Mouse (Mus musculus): Measurements from ENCODE around the gene Padi2. TPM values are rescaled to one million over a fixed set of nuclear protein-coding genes. Genes with fewer than 3 reads are reported as not detected.
A peak's percentile ranks its signal among the peaks of the same experiment; 100 is the strongest.

Padi2 gene
- polyA plus RNA-seq, 1 experiment from 2014 or later = 1.8 TPM

DNA sequence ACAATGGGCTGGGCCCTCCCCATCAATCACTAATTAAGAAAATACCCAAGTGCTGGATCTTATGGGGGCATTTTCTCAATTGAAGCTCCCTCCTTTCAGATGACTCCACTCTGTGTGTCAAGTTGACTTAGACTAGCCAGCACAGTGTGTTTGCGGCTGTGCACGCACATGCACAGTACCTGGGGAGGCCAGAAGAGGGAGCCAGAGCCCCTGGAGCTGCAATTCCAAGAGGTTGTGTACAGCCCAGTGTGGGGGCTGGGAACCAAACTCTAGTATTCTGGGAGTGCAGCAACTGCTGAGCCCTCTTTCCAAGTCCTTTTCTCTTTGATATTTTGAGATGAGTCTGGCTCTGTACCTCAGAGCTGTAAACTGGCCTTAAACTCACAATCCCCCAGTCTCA lies 75.5 kb downstream of the Padi2 start:
- no peak overlapping the region for H3K4me2 ChIP-seq
- H3K4me1 ChIP-seq = peaks cover 15% of the 10 kb centered on the region
- no peak overlapping the region for H3K9ac ChIP-seq
- no peak overlapping the region for H3K27ac ChIP-seq
- H3K27me3 ChIP-seq = no peaks in the 10 kb centered on the region
- WGBS = 97% methylated on average over 2 of the region's 2 CpGs
- no peaks in the 10 kb centered on the region for H3K9me3 ChIP-seq
- H3K4me3 ChIP-seq = no peak overlapping the region
- H3K36me3 ChIP-seq = peaks cover 41% of the 10 kb centered on the region
- no peak for ATAC-seq (ENCODE audit: insufficient number of reproducible peaks, insufficient read depth, low FRiP score, low TSS enrichment, low read depth)

- no peak for ATAC-seq (ENCODE audit: insufficient number of reproducible peaks, insufficient read depth, low FRiP score, low TSS enrichment, low read depth)
- Histone ChIP-seq H3K27me3 (no peaks in the 10 kb centered on the region), H3K4me1 (peaks cover 22% of the 10 kb centered on the region), H3K27ac (peak overlapping the region; percentile 81), H3K4me2 (no peak overlapping the region), H3K9ac (0 out of 2 replicates have a peak overlapping the region, but pooled peaks have one; percentile 49), H3K9me3 (no peaks in the 10 kb centered on the region), H3K4me3 (no peak overlapping the region), H3K36me3 (peaks cover 29% of the 10 kb centered on the region)
- 53% methylated on average over 4 of the region's 4 CpGs for WGBS
Observed at GRCm38 (mm10) chr4:140982808-140983207, 76.7 kb downstream of the Padi2 start.

- Histone ChIP-seq H3K4me1 (peaks cover 27% of the 10 kb centered on the region), H3K27ac (peak overlapping the region; percentile 81), H3K4me2 (no peak overlapping the region), H3K36me3 (peaks cover 23% of the 10 kb centered on the region), H3K27me3 (no peaks in the 10 kb centered on the region), H3K4me3 (no peak overlapping the region), H3K9me3 (no peaks in the 10 kb centered on the region), H3K9ac (peak overlapping the region; percentile 49)
- peak; percentile 60; the same call in 1 of the 2 replicates for ATAC-seq (ENCODE audit: insufficient number of reproducible peaks, insufficient read depth, low FRiP score, low TSS enrichment, low read depth)
- 7% methylated on average over 9 of the region's 9 CpGs for WGBS
Observed at GRCm38 (mm10) chr4:140983442-140983841, 77.3 kb downstream of the Padi2 start.

DNA sequence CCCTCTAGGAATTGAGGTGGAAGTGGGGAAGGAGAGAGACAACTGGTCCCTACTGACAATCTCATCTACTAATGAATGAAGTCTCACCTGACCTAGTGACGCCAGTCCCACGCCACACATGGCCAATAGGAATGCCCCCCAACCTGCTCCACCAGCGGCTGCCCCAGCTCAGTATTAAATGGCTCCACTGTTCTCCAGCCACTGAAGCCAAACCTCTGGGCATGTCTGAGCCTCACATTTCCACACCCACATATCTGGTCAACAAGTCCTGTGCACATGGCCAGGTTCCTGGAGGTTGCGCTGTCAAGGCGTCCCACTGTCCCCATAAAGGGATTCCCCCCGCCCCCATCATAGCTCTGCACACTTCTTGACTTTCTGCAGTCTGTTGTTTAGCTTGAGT lies 78.4 kb downstream of the Padi2 start:
- Histone ChIP-seq H3K36me3 (peaks cover 12% of the 10 kb centered on the region), H3K27ac (no peak overlapping the region), H3K4me1 (peaks cover 36% of the 10 kb centered on the region), H3K4me3 (no peak overlapping the region), H3K4me2 (no peak overlapping the region), H3K9me3 (no peaks in the 10 kb centered on the region), H3K27me3 (no peaks in the 10 kb centered on the region), H3K9ac (no peak overlapping the region)
- WGBS = 76% methylated on average over 6 of the region's 6 CpGs
- ATAC-seq (ENCODE audit: insufficient number of reproducible peaks, insufficient read depth, low FRiP score, low TSS enrichment, low read depth) = no peak

- no peak for ATAC-seq (ENCODE audit: insufficient number of reproducible peaks, insufficient read depth, low FRiP score, low TSS enrichment, low read depth)
Observed at GRCm38 (mm10) chr4:140986024-140986710, 80.0 kb downstream of the Padi2 start.

DNA sequence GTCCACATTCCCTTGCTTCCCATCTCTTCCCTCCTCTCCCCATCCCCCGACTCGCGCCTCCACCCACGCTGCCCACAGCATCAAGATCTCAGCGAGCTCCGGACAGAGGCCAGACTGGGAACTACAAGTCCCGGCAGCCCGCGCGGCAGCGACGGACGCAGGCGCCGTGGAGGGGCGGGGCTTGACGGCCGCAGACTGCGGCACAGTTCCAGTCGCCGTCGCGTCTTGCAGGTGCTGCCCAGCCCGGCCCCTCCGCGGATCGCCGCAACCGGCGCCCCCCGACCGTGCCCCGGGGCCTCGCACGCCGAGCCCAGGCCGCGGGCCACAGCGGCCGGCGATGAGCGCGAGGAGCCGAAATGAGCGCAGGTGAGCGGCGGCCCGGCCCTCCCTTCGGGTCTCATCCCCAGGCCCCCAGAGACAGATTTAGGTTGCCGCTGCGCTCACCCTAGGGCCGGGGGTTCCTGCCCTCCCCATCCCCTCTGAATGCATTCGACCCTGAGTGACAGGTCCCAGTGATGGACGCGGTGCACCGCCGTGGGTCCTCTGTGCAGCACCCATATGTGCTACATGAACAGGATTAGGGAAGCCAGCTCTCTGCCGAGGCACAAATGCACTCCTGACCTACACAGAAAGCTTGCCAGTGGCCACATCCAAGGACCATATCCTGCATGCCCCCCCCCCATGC lies 80.7 kb downstream of the Padi2 start, which contains the start of gene Atp13a2:
Gene Atp13a2 (plus strand): TSS at position 163 of the 685 bp plus-strand sequence.
- peak; percentile 50; the same call in 1 of the 2 replicates for ATAC-seq (ENCODE audit: insufficient number of reproducible peaks, insufficient read depth, low FRiP score, low TSS enrichment, low read depth)
- Histone ChIP-seq H3K4me2 (peak within 1 kb of the TSS; percentile 89), H3K27me3 (no peaks in the 10 kb centered on the region), H3K4me1 (peaks cover 36% of the 10 kb centered on the region), H3K4me3 (peak within 1 kb of the TSS; percentile 89), H3K27ac (peak within 1 kb of the TSS; percentile 33; the same call in 1 of the 2 replicates), H3K9ac (peak within 1 kb of the TSS; percentile 89), H3K9me3 (no peaks in the 10 kb centered on the region), H3K36me3 (0 out of 2 replicates have a peak, but pooled peaks cover 2% of the 10 kb centered on the region)
- under 1% methylated on average over 54 of the region's 58 CpGs for WGBS

More at GRCm38 (mm10) chr4:140986024-140986710, 80.0 kb downstream of the Padi2 start:
- peak overlapping the region; percentile 89 for H3K9ac ChIP-seq
- WGBS = 24% methylated on average over 15 of the region's 15 CpGs
- no peaks in the 10 kb centered on the region for H3K36me3 ChIP-seq
- H3K4me2 ChIP-seq = peak overlapping the region; percentile 89
- no peak overlapping the region for H3K27ac ChIP-seq
- H3K9me3 ChIP-seq = no peaks in the 10 kb centered on the region
- H3K4me3 ChIP-seq = peak overlapping the region; percentile 89
- no peaks in the 10 kb centered on the region for H3K27me3 ChIP-seq
- peaks cover 36% of the 10 kb centered on the region for H3K4me1 ChIP-seq

DNA sequence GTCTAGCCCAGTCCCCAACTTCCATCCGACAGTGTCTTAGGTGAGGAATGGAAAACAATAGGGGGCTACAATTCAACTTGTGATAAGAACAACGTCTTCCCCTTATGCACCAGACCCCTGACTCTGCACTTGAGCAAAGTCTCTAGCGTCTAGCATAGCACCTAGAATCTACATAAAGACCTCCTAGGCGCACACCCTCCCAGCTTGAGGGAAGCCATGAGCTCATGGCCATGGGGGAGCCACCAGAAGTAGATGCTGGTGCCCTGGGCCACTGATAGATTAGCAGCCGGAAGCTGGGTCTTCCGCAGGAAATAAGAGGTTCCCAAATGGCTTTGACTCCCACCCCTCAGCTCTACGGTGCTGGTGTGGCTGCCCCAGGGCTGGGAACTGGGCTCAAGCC lies 81.3 kb downstream of the Padi2 start:
- H3K9me3 ChIP-seq = no peaks in the 10 kb centered on the region
- peak overlapping the region; percentile 89 for H3K9ac ChIP-seq
- no peaks in the 10 kb centered on the region for H3K27me3 ChIP-seq
- WGBS = 27% methylated on average over 7 of the region's 7 CpGs
- H3K4me1 ChIP-seq = peaks cover 36% of the 10 kb centered on the region
- peaks cover 9% of the 10 kb centered on the region for H3K36me3 ChIP-seq
- ATAC-seq (ENCODE audit: insufficient number of reproducible peaks, insufficient read depth, low FRiP score, low TSS enrichment, low read depth) = no peak
- H3K4me2 ChIP-seq = peak overlapping the region; percentile 89
- peak overlapping the region; percentile 89 for H3K4me3 ChIP-seq
- H3K27ac ChIP-seq = no peak overlapping the region

GRCm38 (mm10) chr4:140988706-140989290 lies 82.7 kb downstream of the Padi2 start:
- ATAC-seq (ENCODE audit: insufficient number of reproducible peaks, insufficient read depth, low FRiP score, low TSS enrichment, low read depth) = no peak
- 65% methylated on average over 7 of the region's 7 CpGs for WGBS
- Histone ChIP-seq H3K4me2 (no peak overlapping the region), H3K27ac (no peak overlapping the region), H3K9ac (no peak overlapping the region), H3K4me1 (peaks cover 26% of the 10 kb centered on the region), H3K9me3 (no peaks in the 10 kb centered on the region), H3K36me3 (peaks cover 20% of the 10 kb centered on the region), H3K27me3 (no peaks in the 10 kb centered on the region), H3K4me3 (no peak overlapping the region)

- Histone ChIP-seq H3K4me2 (no peak overlapping the region), H3K9me3 (no peaks in the 10 kb centered on the region), H3K27ac (no peak overlapping the region), H3K27me3 (no peaks in the 10 kb centered on the region), H3K4me1 (peaks cover 26% of the 10 kb centered on the region), H3K9ac (no peak overlapping the region), H3K4me3 (no peak overlapping the region), H3K36me3 (peaks cover 27% of the 10 kb centered on the region)
- ATAC-seq (ENCODE audit: insufficient number of reproducible peaks, insufficient read depth, low FRiP score, low TSS enrichment, low read depth) = no peak
- 94% methylated on average over 14 of the region's 14 CpGs for WGBS
Observed at GRCm38 (mm10) chr4:140989447-140989846, 83.3 kb downstream of the Padi2 start.

DNA sequence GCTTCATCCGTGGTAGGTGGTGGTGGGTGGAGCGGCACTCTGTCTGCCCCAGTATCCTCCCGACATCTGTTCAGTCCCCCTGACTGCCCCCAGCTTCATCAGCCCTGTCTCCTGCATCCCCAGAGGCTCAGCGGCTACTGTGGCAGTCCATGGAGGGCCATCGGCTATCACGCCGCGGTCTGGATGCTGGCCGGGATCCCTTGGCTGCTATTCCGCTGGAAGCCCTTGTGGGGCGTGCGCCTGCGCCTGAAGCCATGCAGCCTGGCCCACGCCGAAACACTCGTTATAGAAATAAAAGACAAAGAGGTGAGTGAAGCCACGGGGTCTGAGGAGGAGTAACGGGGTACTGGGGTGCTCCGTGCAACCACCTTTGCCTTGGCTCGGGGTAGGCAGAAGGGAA lies 86.1 kb downstream of the Padi2 start:
- no peak for ATAC-seq (ENCODE audit: insufficient number of reproducible peaks, insufficient read depth, low FRiP score, low TSS enrichment, low read depth)
- Histone ChIP-seq H3K4me3 (no peak overlapping the region), H3K36me3 (peaks cover 55% of the 10 kb centered on the region)

DNA sequence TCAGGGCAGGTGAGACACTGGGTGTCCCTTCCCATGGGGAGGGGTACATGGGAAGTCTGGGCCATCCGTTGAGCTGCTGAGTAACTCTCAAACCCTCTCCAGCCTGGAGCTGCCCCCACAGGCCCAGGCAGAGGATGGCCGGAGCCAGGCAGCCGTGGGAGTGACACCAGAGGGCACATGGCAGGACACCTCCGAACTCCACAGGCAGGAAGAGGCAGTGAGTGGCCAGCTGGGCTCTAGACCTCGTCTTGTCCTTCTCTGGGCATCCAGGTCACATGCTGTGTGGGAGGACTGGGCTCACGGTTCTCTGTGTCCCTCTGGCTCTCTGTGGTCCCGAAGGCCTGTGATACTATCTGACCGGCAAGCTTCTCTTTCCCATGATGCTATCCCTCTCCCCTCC lies 87.7 kb downstream of the Padi2 start:
- no peak overlapping the region for H3K4me2 ChIP-seq
- peaks cover 69% of the 10 kb centered on the region for H3K36me3 ChIP-seq
- WGBS = 82% methylated on average over 8 of the region's 8 CpGs
- no peak overlapping the region for H3K9ac ChIP-seq
- H3K4me3 ChIP-seq = no peak overlapping the region
- peaks cover 5% of the 10 kb centered on the region; the same call in 1 of the 2 replicates for H3K4me1 ChIP-seq
- H3K9me3 ChIP-seq = no peaks in the 10 kb centered on the region
- H3K27me3 ChIP-seq = no peaks in the 10 kb centered on the region
- no peak for ATAC-seq (ENCODE audit: insufficient number of reproducible peaks, insufficient read depth, low FRiP score, low TSS enrichment, low read depth)
- no peak overlapping the region for H3K27ac ChIP-seq

More for the DNA sequence above, 86.1 kb downstream of the Padi2 start:
- H3K4me1 ChIP-seq = peaks cover 20% of the 10 kb centered on the region
- H3K9me3 ChIP-seq = no peaks in the 10 kb centered on the region
- WGBS = 76% methylated on average over 20 of the region's 20 CpGs
- H3K27ac ChIP-seq = no peak overlapping the region
- H3K27me3 ChIP-seq = no peaks in the 10 kb centered on the region
- H3K9ac ChIP-seq = no peak overlapping the region
- no peak overlapping the region for H3K4me2 ChIP-seq
